Mouse (Mus musculus) heart, embryonic 10.5 days (tissue): ENCODE measurements around the gene Ctnna3. TPM values are rescaled to one million over a fixed set of nuclear protein-coding genes. Genes with fewer than 3 reads are reported as not detected.
"Not testable (repeated sequence)": the region's sequence is repeated elsewhere in the genome, so short reads cannot be mapped to it uniquely, and the experiment has no call there.

Source experiments
- DNase-seq: peaks from one replicate; pipeline ENCODE4 v3.0.0-alpha.2; 2017; ENCODE audit warnings: low spot score
- H3K27ac ChIP-seq: fragments of 300-500 bp; sonication (generic); 2 replicates; pipeline ENCODE4 v1.5.1; 2016; ENCODE audit warnings: mild to moderate bottlenecking
- H3K27me3 ChIP-seq: fragments of 300-500 bp; sonication (generic); 2 replicates; pipeline ENCODE4 v1.6.1; 2016; ENCODE audit warnings: mild to moderate bottlenecking; ENCODE audit not compliant: poor library complexity, insufficient read depth, severe bottlenecking
- H3K36me3 ChIP-seq: fragments of 300-500 bp; sonication (generic); 2 replicates; pipeline ENCODE4 v1.6.1; 2016; ENCODE audit warnings: mild to moderate bottlenecking, moderate library complexity
- H3K4me1 ChIP-seq: fragments of 300-500 bp; sonication (generic); 2 replicates; pipeline ENCODE4 v1.6.1; 2016; ENCODE audit warnings: mild to moderate bottlenecking
- H3K4me3 ChIP-seq: fragments of 300-500 bp; sonication (generic); 2 replicates; pipeline ENCODE4 v1.5.1; 2016; ENCODE audit warnings: mild to moderate bottlenecking, moderate library complexity
- H3K9me3 ChIP-seq: fragments of 300-500 bp; sonication (generic); 2 replicates; pipeline ENCODE4 v1.6.1; 2016; ENCODE audit warnings: mild to moderate bottlenecking, moderate library complexity
- WGBS: fragments of 180-500 bp; shearing (Covaris S2); methylation state at CpG from one replicate; pipeline ENCODE4 v1.1.7; 2016; 5-methylcytosine and 5-hydroxymethylcytosine counted together
- polyA plus RNA-seq: library from polyadenylated mRNA; unstranded; fragments of >200 nt; fragmentation: Nextera tagmentation; extraction: Ambion mirVana; gene quantifications from 2 replicates; pipeline ENCODE4 v1.2.1, GENCODE M21; 2016

Ctnna3 gene
- 14.2 and 22.7 TPM in 2 replicates for polyA plus RNA-seq

- WGBS, result under 1% methylated on average over 55 of the region's 55 CpGs
- H3K4me3 ChIP-seq, result peak within 1 kb of the TSS; percentile 81
- peak; percentile 98 for DNase-seq
Measured at GRCm38 (mm10) chr10:63429785-63430305, at the start of gene Ctnna3. Gene Ctnna3, plus strand, starts transcription at chr10:63430098.

GRCm38 (mm10) chr10:63381498-63382280, 48.2 kb upstream of the Ctnna3 start, which contains the start of gene Sirt1:
Gene Sirt1, minus strand, starts transcription at chr10:63381704.
- H3K27me3 ChIP-seq, result no peaks in the 10 kb centered on the region
- WGBS, result 6% methylated on average over 24 of the region's 24 CpGs
- no peaks in the 10 kb centered on the region for H3K36me3 ChIP-seq
- H3K27ac ChIP-seq, result peak within 1 kb of the TSS; percentile 83
- no peaks in the 10 kb centered on the region for H3K4me1 ChIP-seq
- DNase-seq, result no peak
- peak within 1 kb of the TSS; percentile 70 for H3K4me3 ChIP-seq
- H3K9me3 ChIP-seq, result no peaks in the 10 kb centered on the region

More at GRCm38 (mm10) chr10:63429785-63430305, at the start of gene Ctnna3:
- Histone ChIP-seq H3K27me3 (no peaks in the 10 kb centered on the region), H3K4me1 (no peaks in the 10 kb centered on the region), H3K36me3 (no peaks in the 10 kb centered on the region), H3K27ac (peak within 1 kb of the TSS; percentile 95), H3K9me3 (no peaks in the 10 kb centered on the region)

GRCm38 (mm10) chr10:63382372-63383279, 47.3 kb upstream of the Ctnna3 start, which contains the start of gene Dnajc12:
Gene Dnajc12, plus strand, starts transcription at chr10:63382443.
- Histone ChIP-seq H3K27ac (peak within 1 kb of the TSS; percentile 83), H3K27me3 (no peaks in the 10 kb centered on the region)
- WGBS, result under 1% methylated on average over 28 of the region's 28 CpGs

GRCm38 (mm10) chr10:63385897-63386296, 44.0 kb upstream of the Ctnna3 start:
- H3K9me3 ChIP-seq, H3K27me3 ChIP-seq, DNase-seq, H3K36me3 ChIP-seq, H3K4me1 ChIP-seq: not testable (repeated sequence)
- peak overlapping the region; percentile 69 for H3K4me3 ChIP-seq
- 22% methylated on average over 5 of the region's 5 CpGs for WGBS
- peak overlapping the region; percentile 83 for H3K27ac ChIP-seq

More at GRCm38 (mm10) chr10:63382372-63383279, 47.3 kb upstream of the Ctnna3 start, which contains the start of gene Dnajc12:
- Histone ChIP-seq H3K36me3 (no peaks in the 10 kb centered on the region), H3K4me3 (peak within 1 kb of the TSS; percentile 70), H3K4me1 (no peaks in the 10 kb centered on the region), H3K9me3 (no peaks in the 10 kb centered on the region)
- DNase-seq, result peak; percentile 96

- Histone ChIP-seq H3K4me1 (no peaks in the 10 kb centered on the region), H3K9me3 (no peaks in the 10 kb centered on the region), H3K36me3 (no peaks in the 10 kb centered on the region), H3K4me3 (peak overlapping the region; percentile 69), H3K27ac (peak overlapping the region; percentile 83), H3K27me3 (no peaks in the 10 kb centered on the region)
- peak; percentile 95 for DNase-seq
- WGBS, result 0% methylated on average over 19 of the region's 19 CpGs
Measured at GRCm38 (mm10) chr10:63386444-63386843, 43.5 kb upstream of the Ctnna3 start.

GRCm38 (mm10) chr10:63386991-63387390, 42.9 kb upstream of the Ctnna3 start:
- H3K4me1 ChIP-seq, result no peaks in the 10 kb centered on the region
- no peaks in the 10 kb centered on the region for H3K36me3 ChIP-seq
- H3K27me3 ChIP-seq, result no peaks in the 10 kb centered on the region
- H3K9me3 ChIP-seq, result no peaks in the 10 kb centered on the region
- 4% methylated on average over 10 of the region's 10 CpGs for WGBS
- peak overlapping the region; percentile 83 for H3K27ac ChIP-seq
- peak overlapping the region; percentile 69 for H3K4me3 ChIP-seq
- no peak for DNase-seq

- WGBS, result 77% methylated on average over 4 of the region's 4 CpGs
- Histone ChIP-seq H3K36me3 (no peaks in the 10 kb centered on the region), H3K9me3 (no peaks in the 10 kb centered on the region), H3K4me1 (no peaks in the 10 kb centered on the region), H3K4me3 (no peak overlapping the region), H3K27ac (no peak overlapping the region), H3K27me3 (no peaks in the 10 kb centered on the region)
- DNase-seq, result no peak
Measured at GRCm38 (mm10) chr10:63388948-63389347, 41.0 kb upstream of the Ctnna3 start.

GRCm38 (mm10) chr10:63396963-63397362, 32.9 kb upstream of the Ctnna3 start:
- DNase-seq, result no peak
- H3K36me3 ChIP-seq, result no peaks in the 10 kb centered on the region
- no peaks in the 10 kb centered on the region for H3K9me3 ChIP-seq
- H3K27me3 ChIP-seq, result no peaks in the 10 kb centered on the region
- H3K27ac ChIP-seq, result no peak overlapping the region
- WGBS, result 88% methylated on average over 10 of the region's 10 CpGs
- no peaks in the 10 kb centered on the region for H3K4me1 ChIP-seq
- no peak overlapping the region for H3K4me3 ChIP-seq

GRCm38 (mm10) chr10:63402731-63403504, 27.0 kb upstream of the Ctnna3 start:
- H3K9me3 ChIP-seq, result no peaks in the 10 kb centered on the region
- no peaks in the 10 kb centered on the region for H3K4me1 ChIP-seq
- H3K4me3 ChIP-seq, result no peak overlapping the region
- no peaks in the 10 kb centered on the region for H3K27me3 ChIP-seq
- no peak overlapping the region for H3K27ac ChIP-seq
- 87% methylated on average over 5 of the region's 5 CpGs for WGBS
- DNase-seq, result no peak
- no peaks in the 10 kb centered on the region for H3K36me3 ChIP-seq

GRCm38 (mm10) chr10:63403636-63404035, 26.3 kb upstream of the Ctnna3 start:
- WGBS, result 78% methylated on average over 2 of the region's 2 CpGs
- DNase-seq, result no peak
- H3K36me3 ChIP-seq, result no peaks in the 10 kb centered on the region
- H3K27me3 ChIP-seq, result no peaks in the 10 kb centered on the region
- H3K9me3 ChIP-seq, result no peaks in the 10 kb centered on the region
- no peak overlapping the region for H3K27ac ChIP-seq
- no peaks in the 10 kb centered on the region for H3K4me1 ChIP-seq
- H3K4me3 ChIP-seq, result no peak overlapping the region

GRCm38 (mm10) chr10:63410162-63410956, 19.5 kb upstream of the Ctnna3 start:
- H3K4me1 ChIP-seq, result no peaks in the 10 kb centered on the region
- no peak overlapping the region for H3K4me3 ChIP-seq
- 67% methylated on average over 16 of the region's 16 CpGs for WGBS
- DNase-seq, result no peak
- no peak overlapping the region for H3K27ac ChIP-seq
- no peaks in the 10 kb centered on the region for H3K27me3 ChIP-seq
- H3K9me3 ChIP-seq, result no peaks in the 10 kb centered on the region
- no peaks in the 10 kb centered on the region for H3K36me3 ChIP-seq
